Mouse (Mus musculus) C2C12 (cell line): Measurements from ENCODE around the gene Gstk1.

ENCODE experiments used
- CEBPB ChIP-seq: IDR thresholded peaks from one replicate; pipeline ENCODE4 v1.6.1; 2011; ENCODE audit warnings: low read depth, mild to moderate bottlenecking, control low read depth, moderate library complexity
- CTCF ChIP-seq: IDR thresholded peaks from one replicate; pipeline ENCODE4 v1.5.1; 2011; ENCODE audit not compliant: control insufficient read depth, insufficient read depth, insufficient read length
- FOSL1 ChIP-seq: IDR thresholded peaks from one replicate; pipeline ENCODE4 v1.8.0; 2011; ENCODE audit warnings: mild to moderate bottlenecking, low read length; ENCODE audit not compliant: poor library complexity, insufficient read depth, severe bottlenecking
- MAX ChIP-seq: IDR thresholded peaks from one replicate; pipeline ENCODE4 v1.6.1; 2011; ENCODE audit warnings: mild to moderate bottlenecking, control low read depth
- MYOD1 ChIP-seq: IDR thresholded peaks from one replicate; pipeline ENCODE4 v1.6.1; 2011; ENCODE audit warnings: low read depth; ENCODE audit not compliant: control insufficient read depth, insufficient read length
- USF1 ChIP-seq: IDR thresholded peaks from one replicate; pipeline ENCODE4 v1.6.1; 2011; ENCODE audit warnings: low read depth, mild to moderate bottlenecking, control low read depth, moderate library complexity

GRCm38 (mm10) chr6:42197710-42198109 lies 48.0 kb upstream of the Gstk1 start:
- TF ChIP-seq MYOD1 = no peak
- no peak for TF ChIP-seq CTCF
- no peak for TF ChIP-seq CEBPB
- TF ChIP-seq MAX = no peak
- TF ChIP-seq USF1 = no peak
- no peak for TF ChIP-seq FOSL1
